ENCODE assay signal across 8 mouse cellular contexts in genomic region chr11:101626995-101627856, GRCm38 (mm10). TPM values are rescaled to one million over a fixed set of nuclear protein-coding genes. Genes with fewer than 3 reads are reported as not detected.
DNase-seq lines count a peak whose midpoint lies in the region; ATAC-seq and TF ChIP-seq lines count a peak whose summit lies in the region.

Gene Rdm1, plus strand, starts transcription at chr11:101627195.

- peak; percentile 84 to 85 for DNase-seq in B cell, adult 2 months
- DNase-seq in heart, adult 9 months (ENCODE audit: low spot score in 2 of 2), result peak; percentile 69 to 82
- peak; percentile 95 for DNase-seq in liver, adult 2 months (ENCODE audit: extremely low read depth, low read depth, low spot score)
- peak; percentile 89 for DNase-seq in naive thymus-derived CD4-positive, alpha-beta T cell, adult 2 months (ENCODE audit: low read depth)

- under 1% methylated on average over 31 of the region's 34 CpGs for WGBS in kidney, embryonic 14.5 days
- WGBS in liver, adult 2 months, result under 1% methylated on average over 34 of the region's 34 CpGs
- whole genome bisulfite sequencing in stomach, embryonic 14.5 days, result under 1% methylated on average over 33 of the region's 34 CpGs

- no peaks in the 10 kb centered on the region for H3K79me2 ChIP-seq in liver, adult 2 months (ENCODE audit: control insufficient read depth, insufficient read depth, low read length)

- H3K27ac ChIP-seq in bone marrow macrophage, adult 2 months (ENCODE audit: insufficient read depth, low read depth, low read length), result peak within 1 kb of the TSS; percentile 98
- H3K27ac ChIP-seq in embryonic fibroblast, embryonic 13.5 days (ENCODE audit: insufficient read depth, low read length), result peak within 1 kb of the TSS; percentile 95
- H3K27ac ChIP-seq in kidney, embryonic 14.5 days (ENCODE audit: low read depth, low read length), result peak within 1 kb of the TSS; percentile 96
- peak within 1 kb of the TSS; percentile 86 for H3K27ac ChIP-seq in liver, adult 2 months (replicated peaks; ENCODE audit: insufficient read depth, low read depth, low read length)
- H3K27ac ChIP-seq in stomach, embryonic 14.5 days (ENCODE audit: low read length), result peak within 1 kb of the TSS; percentile 99

- H3K36me3 ChIP-seq in kidney, embryonic 14.5 days (ENCODE audit: control insufficient read depth, insufficient read depth, low read length), result no peaks in the 10 kb centered on the region
- no peaks in the 10 kb centered on the region for H3K36me3 ChIP-seq in liver, adult 2 months (ENCODE audit: control insufficient read depth, insufficient read depth, low read length)
- no peaks in the 10 kb centered on the region; the same call in 1 of the 2 replicates for H3K36me3 ChIP-seq in stomach, embryonic 14.5 days (ENCODE audit: control insufficient read depth, insufficient read depth, low read length)

- H3K4me3 ChIP-seq in bone marrow macrophage, adult 2 months (ENCODE audit: insufficient read depth, low read length), result peak within 1 kb of the TSS; percentile 58
- H3K4me3 ChIP-seq in embryonic fibroblast, embryonic 13.5 days (ENCODE audit: insufficient read depth, low read length), result peak within 1 kb of the TSS; percentile 35
- H3K4me3 ChIP-seq in kidney, embryonic 14.5 days (ENCODE audit: low read length), result peak within 1 kb of the TSS; percentile 44
- H3K4me3 ChIP-seq in liver, adult 2 months (ENCODE audit: insufficient read depth, low read depth, low read length), result peak within 1 kb of the TSS; percentile 74
- H3K4me3 ChIP-seq in stomach, embryonic 14.5 days (ENCODE audit: low read depth, low read length), result peak within 1 kb of the TSS; percentile 50

- H3K9me3 ChIP-seq in kidney, embryonic 14.5 days (ENCODE audit: control insufficient read depth, low read length), result no peaks in the 10 kb centered on the region
- H3K9me3 ChIP-seq in stomach, embryonic 14.5 days (ENCODE audit: control insufficient read depth, low read depth, low read length), result no peaks in the 10 kb centered on the region

- peak; percentile 93 for ATAC-seq in kidney, embryonic 14.5 days (ENCODE audit: low FRiP score, low TSS enrichment)
- peak; percentile 92 for ATAC-seq in stomach, embryonic 14.5 days (ENCODE audit: insufficient number of reproducible peaks, insufficient read depth, low FRiP score, low read depth)

- TF ChIP-seq POLR2A in bone marrow macrophage, adult 2 months (IDR thresholded peaks at IDR 0.05; ENCODE audit: borderline replicate concordance, low read depth, low read length), result peak; percentile 97
- peak; percentile 83 for TF ChIP-seq POLR2A in embryonic fibroblast, embryonic 13.5 days (IDR thresholded peaks at IDR 0.05; ENCODE audit: low read depth, low read length)
- peak; percentile 89 for TF ChIP-seq POLR2A in liver, adult 2 months (IDR thresholded peaks at IDR 0.05; ENCODE audit: extremely low read depth, insufficient read depth, low read length)

- H3K4me1 ChIP-seq in bone marrow macrophage, adult 2 months (ENCODE audit: control insufficient read depth, insufficient read depth, low read length), result no peaks in the 10 kb centered on the region
- no peaks in the 10 kb centered on the region for H3K4me1 ChIP-seq in embryonic fibroblast, embryonic 13.5 days (ENCODE audit: control insufficient read depth, insufficient read depth, low read length)
- 0 out of 2 replicates have a peak, but pooled peaks cover 3% of the 10 kb centered on the region for H3K4me1 ChIP-seq in kidney, embryonic 14.5 days (ENCODE audit: control insufficient read depth, insufficient read depth, low read length)
- H3K4me1 ChIP-seq in liver, adult 2 months (ENCODE audit: control insufficient read depth, insufficient read depth, low read length), result peaks cover 4% of the 10 kb centered on the region; the same call in 1 of the 2 replicates
- no peaks in the 10 kb centered on the region for H3K4me1 ChIP-seq in stomach, embryonic 14.5 days (ENCODE audit: control insufficient read depth, insufficient read depth, low read length)

- peak within 1 kb of the TSS; percentile 65 for H3K4me2 ChIP-seq in kidney, embryonic 14.5 days (replicated peaks; ENCODE audit: low read depth, low read length)
- H3K4me2 ChIP-seq in stomach, embryonic 14.5 days (replicated peaks; ENCODE audit: low read depth, low read length), result peak within 1 kb of the TSS; percentile 80

- no peak for TF ChIP-seq CTCF in bone marrow macrophage, adult 2 months (IDR thresholded peaks at IDR 0.05; ENCODE audit: low read depth, low read length)
- TF ChIP-seq CTCF in embryonic fibroblast, embryonic 13.5 days (IDR thresholded peaks at IDR 0.05; ENCODE audit: borderline replicate concordance, insufficient read depth, low read length), result no peak
- TF ChIP-seq CTCF in liver, adult 2 months (IDR thresholded peaks at IDR 0.05; ENCODE audit: low read depth, low read length), result no peak

- peak within 1 kb of the TSS; percentile 68 for H3K9ac ChIP-seq in kidney, embryonic 14.5 days (ENCODE audit: low read depth, low read length)
- H3K9ac ChIP-seq in liver, adult 2 months (ENCODE audit: low read depth, low read length), result peak within 1 kb of the TSS; percentile 89
- peak within 1 kb of the TSS; percentile 76 for H3K9ac ChIP-seq in stomach, embryonic 14.5 days (replicated peaks; ENCODE audit: low read depth, low read length)

- no peaks in the 10 kb centered on the region for H3K27me3 ChIP-seq in kidney, embryonic 14.5 days (ENCODE audit: control insufficient read depth, insufficient read depth, low read length)
- H3K27me3 ChIP-seq in liver, adult 2 months (ENCODE audit: control insufficient read depth, insufficient read depth, low read length), result no peaks in the 10 kb centered on the region
- no peaks in the 10 kb centered on the region for H3K27me3 ChIP-seq in stomach, embryonic 14.5 days (ENCODE audit: control insufficient read depth, insufficient read depth, low read length)

RNA-seq across cellular contexts. Expression of gene Rdm1, which starts in this region (rescaled TPM):
- 21.2 and 22.1 TPM in 2 replicates for polyA plus RNA-seq in bone marrow macrophage, adult 2 months (2012; ENCODE audit: insufficient read depth, insufficient read length, missing spikeins)
- 10.8 and 18.1 TPM in 2 replicates for polyA plus RNA-seq in embryonic fibroblast, embryonic 13.5 days (2011; ENCODE audit: insufficient read length, low read depth, missing spikeins)
- 31.6 and 35.8 TPM in 2 replicates for polyA plus RNA-seq in kidney, embryonic 14.5 days (2014; fragmentation: Nextera tagmentation; extraction: Ambion mirVana)
- total RNA-seq in liver, adult 2 months (2014; rRNA removed), result 10.3 and 12.9 TPM in 2 replicates
- polyA plus RNA-seq in liver, adult 2 months (2012; rRNA removed), result 12.1 and 12.4 TPM in 2 replicates
- 38.3 and 47.5 TPM in 2 replicates for polyA plus RNA-seq in stomach, embryonic 14.5 days (2014; fragmentation: Nextera tagmentation; extraction: Ambion mirVana)

Comparison
In these comparisons a context has a peak if more than half of its experiments do, and no peak if none do; other contexts are left out.
1. Peak in every context shown above with its lines: DNase-seq, ATAC-seq, H3K4me3 ChIP-seq and H3K27ac ChIP-seq.